Mouse (Mus musculus) lung, postnatal 0 days (tissue): ENCODE measurements around the gene Gm8369. TPM values are rescaled to one million over a fixed set of nuclear protein-coding genes. Genes with fewer than 3 reads are reported as not detected.
"Not testable (repeated sequence)": the region's sequence is repeated elsewhere in the genome, so short reads cannot be mapped to it uniquely, and the experiment has no call there.

Experiments
- ATAC-seq: fragments of 200-750 bp; cut with Nextera tagmentation; 2 replicates; pipeline ENCODE4 v1.8.0; 2017; ENCODE audit warnings: moderate library complexity
- DNase-seq: peaks from one replicate; pipeline ENCODE4 v3.0.0-alpha.2; 2016; ENCODE audit warnings: low spot score
- H3K27ac ChIP-seq: fragments of 300-500 bp; sonication (generic); 2 replicates; pipeline ENCODE4 v1.5.1; 2014; ENCODE audit warnings: antibody characterized with exemption, mild to moderate bottlenecking, low read length, mixed read lengths
- H3K27me3 ChIP-seq: fragments of 300-500 bp; sonication (generic); replicated peaks from 2 replicates; pipeline ENCODE4 v1.6.1; 2014; ENCODE audit warnings: low read length, mixed read lengths; ENCODE audit not compliant: insufficient read depth
- H3K36me3 ChIP-seq: fragments of 300-500 bp; sonication (generic); 2 replicates; pipeline ENCODE4 v1.6.1; 2014; ENCODE audit warnings: low read length, mixed read lengths; ENCODE audit not compliant: insufficient read depth
- H3K4me1 ChIP-seq: fragments of 300-500 bp; sonication (generic); 2 replicates; pipeline ENCODE4 v1.6.1; 2014; ENCODE audit warnings: antibody characterized with exemption, low read depth, low read length, mixed read lengths; ENCODE audit not compliant: insufficient read depth
- H3K4me2 ChIP-seq: fragments of 300-500 bp; sonication (generic); replicated peaks from 2 replicates; pipeline ENCODE4 v1.6.1; 2014; ENCODE audit warnings: low read depth, mild to moderate bottlenecking, low read length, moderate library complexity, mixed read lengths
- H3K4me3 ChIP-seq: fragments of 300-500 bp; sonication (generic); 2 replicates; pipeline ENCODE4 v1.5.1; 2014; ENCODE audit warnings: low read depth, low read length
- H3K9ac ChIP-seq: fragments of 300-500 bp; sonication (generic); replicated peaks from 2 replicates; pipeline ENCODE4 v1.6.1; 2014; ENCODE audit warnings: low read depth, mild to moderate bottlenecking
- H3K9me3 ChIP-seq: fragments of 300-500 bp; sonication (generic); 2 replicates; pipeline ENCODE4 v1.6.1; 2016; ENCODE audit warnings: low read length, mixed read lengths
- CTCF ChIP-seq: IDR thresholded peaks from 2 replicates; pipeline ENCODE4 v1.5.1; 2016; ENCODE audit warnings: antibody characterized with exemption, mild to moderate bottlenecking
- EP300 ChIP-seq: IDR thresholded peaks from 2 replicates; pipeline ENCODE4 v1.6.1; 2016; ENCODE audit warnings: antibody characterized with exemption, mild to moderate bottlenecking, control low read depth
- WGBS: fragments of 180-500 bp; shearing (Covaris S2); extraction: QIAGEN DNeasy Blood & Tissue Kit; methylation state at CpG from one replicate; pipeline ENCODE4 v1.1.7; 2014; 5-methylcytosine and 5-hydroxymethylcytosine counted together
- polyA plus RNA-seq: library from polyadenylated mRNA; unstranded; fragments of >200 nt; fragmentation: Nextera tagmentation; extraction: Ambion mirVana; gene quantifications from 2 replicates; pipeline ENCODE4 v1.2.1, GENCODE M21; 2015

Gm8369 gene
- 0.14 and 0.20 TPM in 2 replicates for polyA plus RNA-seq

- Histone ChIP-seq H3K9ac (no peak within 1 kb of the TSS), H3K4me2 (no peak within 1 kb of the TSS), H3K4me3 (no peak within 1 kb of the TSS), H3K27ac (no peak within 1 kb of the TSS), H3K36me3 (no peaks in the 10 kb centered on the region), H3K9me3 (no peaks in the 10 kb centered on the region), H3K4me1 (no peaks in the 10 kb centered on the region), H3K27me3 (no peaks in the 10 kb centered on the region)
- 49% methylated on average over 2 of the region's 2 CpGs for WGBS
- TF ChIP-seq EP300: no peak
- TF ChIP-seq CTCF: no peak
- DNase-seq (no peak), ATAC-seq (no peak)
Observed at GRCm38 (mm10) chr19:11485746-11486145, at the start of gene Gm8369. Gene Gm8369 (plus strand): TSS chr19:11485938.

GRCm38 (mm10) chr19:11443338-11443737 lies 42.4 kb upstream of the Gm8369 start, which contains the start of gene Ms4a4b:
Gene Ms4a4b (plus strand): TSS chr19:11443553.
- DNase-seq (no peak), ATAC-seq (no peak)
- Histone ChIP-seq H3K27me3 (no peaks in the 10 kb centered on the region), H3K36me3 (no peaks in the 10 kb centered on the region), H3K4me2 (no peak within 1 kb of the TSS), H3K4me3 (no peak within 1 kb of the TSS), H3K27ac (no peak within 1 kb of the TSS), H3K9me3 (no peaks in the 10 kb centered on the region), H3K4me1 (no peaks in the 10 kb centered on the region), H3K9ac (no peak within 1 kb of the TSS)
- no peak for TF ChIP-seq EP300
- no peak for TF ChIP-seq CTCF

GRCm38 (mm10) chr19:11443964-11444363 lies 41.8 kb upstream of the Gm8369 start:
- no peak overlapping the region for H3K4me3 ChIP-seq
- WGBS: 69% methylated on average over 5 of the region's 5 CpGs
- DNase-seq (no peak), ATAC-seq (no peak)
- no peaks in the 10 kb centered on the region for H3K27me3 ChIP-seq
- no peak overlapping the region for H3K27ac ChIP-seq
- H3K4me2 ChIP-seq: no peak overlapping the region
- no peak overlapping the region for H3K9ac ChIP-seq
- no peaks in the 10 kb centered on the region for H3K4me1 ChIP-seq
- no peaks in the 10 kb centered on the region for H3K36me3 ChIP-seq
- TF ChIP-seq EP300 (no peak), CTCF (no peak)
- H3K9me3 ChIP-seq: no peaks in the 10 kb centered on the region

GRCm38 (mm10) chr19:11447238-11447637 lies 38.5 kb upstream of the Gm8369 start:
- no peak for ATAC-seq
- no peak for TF ChIP-seq EP300
- Histone ChIP-seq H3K27ac (no peak overlapping the region), H3K4me3 (no peak overlapping the region), H3K36me3 (no peaks in the 10 kb centered on the region), H3K9ac (no peak overlapping the region), H3K4me1 (no peaks in the 10 kb centered on the region), H3K27me3 (no peaks in the 10 kb centered on the region), H3K9me3 (no peaks in the 10 kb centered on the region), H3K4me2 (no peak overlapping the region)
- peak; percentile 7 for DNase-seq
- WGBS: 77% methylated on average over 2 of the region's 2 CpGs

GRCm38 (mm10) chr19:11459041-11459440 lies 26.7 kb upstream of the Gm8369 start:
- not testable (repeated sequence) for H3K4me1 ChIP-seq, H3K9me3 ChIP-seq, H3K36me3 ChIP-seq, H3K9ac ChIP-seq, H3K4me3 ChIP-seq, H3K27me3 ChIP-seq, DNase-seq, H3K4me2 ChIP-seq, ATAC-seq, H3K27ac ChIP-seq
- WGBS: 65% methylated on average over 2 of the region's 4 CpGs

GRCm38 (mm10) chr19:11464795-11465194 lies 20.9 kb upstream of the Gm8369 start:
- not testable (repeated sequence) for H3K36me3 ChIP-seq, H3K9ac ChIP-seq, H3K27ac ChIP-seq, H3K27me3 ChIP-seq, H3K4me2 ChIP-seq, H3K9me3 ChIP-seq, H3K4me3 ChIP-seq, H3K4me1 ChIP-seq
- 0 out of 2 replicates have a peak, but pooled peaks have one; percentile 10 for TF ChIP-seq EP300
- WGBS: 18% methylated on average over 1 of the region's 1 CpGs
- DNase-seq (peak; percentile 33), ATAC-seq (peak; percentile 50; the same call in 1 of the 2 replicates)

- Histone ChIP-seq H3K4me2 (no peak overlapping the region), H3K36me3 (no peaks in the 10 kb centered on the region), H3K9ac (no peak overlapping the region), H3K4me3 (no peak overlapping the region), H3K27me3 (no peaks in the 10 kb centered on the region), H3K27ac (no peak overlapping the region), H3K9me3 (no peaks in the 10 kb centered on the region), H3K4me1 (no peaks in the 10 kb centered on the region)
- ATAC-seq: no peak
- WGBS: 33% methylated on average over 5 of the region's 5 CpGs
- TF ChIP-seq EP300: no peak
- no peak for TF ChIP-seq CTCF
- DNase-seq: no peak
Observed at GRCm38 (mm10) chr19:11466471-11466870, 19.3 kb upstream of the Gm8369 start.

GRCm38 (mm10) chr19:11468361-11468760 lies 17.4 kb upstream of the Gm8369 start:
- H3K27ac ChIP-seq, H3K27me3 ChIP-seq, DNase-seq, H3K4me3 ChIP-seq, ATAC-seq, H3K36me3 ChIP-seq, H3K4me2 ChIP-seq, H3K9ac ChIP-seq, H3K4me1 ChIP-seq, H3K9me3 ChIP-seq: not testable (repeated sequence)
- WGBS: 27% methylated on average over 1 of the region's 1 CpGs

GRCm38 (mm10) chr19:11469215-11469614 lies 16.5 kb upstream of the Gm8369 start, which contains the start of gene Ms4a6c:
Gene Ms4a6c (plus strand): TSS chr19:11469366.
- not testable (repeated sequence) for H3K4me3 ChIP-seq, H3K27ac ChIP-seq, H3K36me3 ChIP-seq, H3K4me1 ChIP-seq, ATAC-seq, H3K27me3 ChIP-seq, DNase-seq, H3K9me3 ChIP-seq, H3K4me2 ChIP-seq, H3K9ac ChIP-seq
- 74% methylated on average over 4 of the region's 4 CpGs for WGBS
